Mouse (Mus musculus): ENCODE data around the gene Tlcd1. TPM values are rescaled to one million over a fixed set of nuclear protein-coding genes. Genes with fewer than 3 reads are reported as not detected.
"Not testable (repeated sequence)": the region's sequence is repeated elsewhere in the genome, so short reads cannot be mapped to it uniquely, and the experiment has no call there.

Tlcd1 gene
- polyA plus RNA-seq (2015; fragmentation: Nextera tagmentation; extraction: Ambion mirVana) = 43.3 and 44.5 TPM in 2 replicates

DNA sequence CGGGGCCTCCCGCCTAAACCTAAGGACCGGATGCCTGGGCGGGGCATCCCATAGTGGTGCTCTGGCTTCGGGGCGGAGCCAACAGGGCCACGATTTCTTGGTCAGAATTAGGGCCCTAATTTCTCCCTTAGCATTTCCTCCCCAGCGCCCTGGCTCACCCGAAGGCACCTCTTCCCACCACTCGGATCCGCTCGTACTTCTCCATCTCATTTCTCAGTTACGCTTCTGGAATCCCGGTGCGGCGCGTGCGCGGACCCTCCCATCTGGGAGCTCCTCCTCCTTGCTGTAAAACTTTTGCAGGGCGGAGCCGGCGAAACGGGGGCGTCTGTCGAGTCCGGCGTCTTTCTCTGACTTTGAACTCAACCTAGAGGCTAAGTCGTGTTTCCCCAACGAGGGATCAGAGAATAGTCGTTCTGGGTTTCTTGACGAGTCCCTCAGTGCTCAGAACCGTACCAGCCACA, at the start of gene Tlcd1, which contains the start of gene Nek8:
Gene Tlcd1, plus strand, starts transcription at position 310 of the 461 bp plus-strand sequence.
Gene Nek8, minus strand, starts transcription at position 274 of the 461 bp plus-strand sequence.
- H3K4me3 ChIP-seq (replicated peaks) = peak within 1 kb of the TSS; percentile 91
- WGBS (ENCODE audit: insufficient replicate concordance) = under 1% methylated on average over 32 of the region's 32 CpGs
- peaks cover 71% of the 10 kb centered on the region for H3K4me1 ChIP-seq (replicated peaks)
- ATAC-seq (ENCODE audit: insufficient read depth) = peak; percentile 41
- H3K4me2 ChIP-seq = peak within 1 kb of the TSS; percentile 96
- H3K9ac ChIP-seq = peak within 1 kb of the TSS; percentile 96
- no peaks in the 10 kb centered on the region for H3K27me3 ChIP-seq
- H3K36me3 ChIP-seq (replicated peaks) = peaks cover 21% of the 10 kb centered on the region
- H3K27ac ChIP-seq (replicated peaks) = peak within 1 kb of the TSS; percentile 100
- no peaks in the 10 kb centered on the region for H3K9me3 ChIP-seq (replicated peaks)

DNA sequence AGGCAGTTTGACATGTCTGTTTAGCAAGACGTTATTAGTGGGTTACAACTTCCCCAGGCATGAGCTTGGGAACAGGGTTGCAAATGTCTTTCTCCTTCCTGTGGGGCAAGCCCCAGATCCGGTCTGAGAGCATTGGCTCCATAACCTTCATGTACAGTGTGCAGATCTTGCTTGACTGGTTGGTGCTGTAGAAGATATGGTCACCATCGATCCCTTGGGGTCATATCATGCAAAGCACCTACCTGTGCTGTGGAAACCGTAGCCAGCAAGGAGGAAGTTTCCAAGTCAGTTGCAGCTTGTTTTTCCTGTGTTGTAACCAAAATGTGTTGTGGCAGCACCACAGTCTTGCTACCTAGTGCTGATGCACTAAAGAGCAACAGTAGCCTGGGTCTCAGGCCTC, 49.8 kb upstream of the Tlcd1 start:
- ATAC-seq (ENCODE audit: insufficient read depth) = peak; percentile 58
- H3K9me3 ChIP-seq (replicated peaks) = no peaks in the 10 kb centered on the region
- 30% methylated on average over 4 of the region's 4 CpGs for WGBS (ENCODE audit: insufficient replicate concordance)
- peaks cover 68% of the 10 kb centered on the region for H3K4me1 ChIP-seq (replicated peaks)
- 0 out of 2 replicates have a peak, but pooled peaks cover 3% of the 10 kb centered on the region for H3K36me3 ChIP-seq (replicated peaks)
- H3K4me3 ChIP-seq (replicated peaks) = no peak overlapping the region
- H3K9ac ChIP-seq = no peak overlapping the region
- peak overlapping the region; percentile 26 for H3K27ac ChIP-seq (replicated peaks)
- H3K4me2 ChIP-seq = no peak overlapping the region
- no peaks in the 10 kb centered on the region for H3K27me3 ChIP-seq

DNA sequence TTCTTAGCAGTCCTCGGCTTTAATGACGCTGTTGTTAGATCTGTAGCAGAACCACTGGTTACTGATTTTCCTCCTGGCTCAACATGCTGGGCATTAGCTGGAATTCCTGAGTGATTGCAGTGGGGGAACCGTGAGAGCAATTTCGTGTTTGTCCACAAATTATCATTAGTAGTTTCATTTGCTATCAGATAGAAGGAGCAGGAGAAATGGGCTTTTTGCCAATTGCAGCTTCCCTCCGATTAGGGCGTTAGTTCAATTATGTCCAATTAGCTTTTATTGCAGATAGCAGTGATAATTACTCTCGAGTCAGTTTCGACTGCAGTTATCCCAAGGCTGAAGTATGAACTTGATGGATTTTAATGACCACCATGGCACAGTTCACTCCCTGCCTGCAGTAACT, 47.1 kb upstream of the Tlcd1 start:
- Histone ChIP-seq H3K4me2 (no peak overlapping the region), H3K9me3 (replicated peaks) (no peaks in the 10 kb centered on the region), H3K27me3 (no peaks in the 10 kb centered on the region), H3K4me3 (replicated peaks) (no peak overlapping the region), H3K4me1 (replicated peaks) (peaks cover 76% of the 10 kb centered on the region), H3K9ac (no peak overlapping the region), H3K27ac (replicated peaks) (no peak overlapping the region), H3K36me3 (replicated peaks) (0 out of 2 replicates have a peak, but pooled peaks cover 3% of the 10 kb centered on the region)
- no peak for ATAC-seq (ENCODE audit: insufficient read depth)
- 53% methylated on average over 8 of the region's 8 CpGs for WGBS (ENCODE audit: insufficient replicate concordance)

DNA sequence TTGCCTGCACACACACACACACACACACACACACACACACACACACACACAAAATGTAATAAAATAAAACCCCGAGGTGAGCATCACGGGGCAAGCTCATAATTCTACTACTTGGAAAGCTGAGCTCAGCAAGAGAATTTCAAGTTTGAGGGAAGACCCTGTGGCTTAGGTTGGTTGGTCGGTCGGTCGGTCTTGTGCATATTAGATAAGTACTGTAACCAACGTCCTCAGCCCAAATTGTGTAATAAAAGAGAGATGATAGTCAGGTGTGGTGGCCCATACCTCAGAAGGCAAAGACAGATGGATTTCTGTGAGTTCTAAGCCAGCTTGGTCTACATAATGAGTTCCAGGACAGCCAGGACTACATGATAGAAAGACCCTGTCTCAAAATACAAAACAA, 42.6 kb upstream of the Tlcd1 start:
- H3K9ac ChIP-seq = no peak overlapping the region
- WGBS (ENCODE audit: insufficient replicate concordance) = 28% methylated on average over 6 of the region's 6 CpGs
- H3K4me1 ChIP-seq (replicated peaks) = peaks cover 72% of the 10 kb centered on the region
- 0 out of 2 replicates have a peak, but pooled peaks cover 3% of the 10 kb centered on the region for H3K36me3 ChIP-seq (replicated peaks)
- peak overlapping the region; percentile 16; the same call in 1 of the 2 replicates for H3K27ac ChIP-seq (replicated peaks)
- H3K27me3 ChIP-seq = no peaks in the 10 kb centered on the region
- no peak overlapping the region for H3K4me3 ChIP-seq (replicated peaks)
- ATAC-seq (ENCODE audit: insufficient read depth) = no peak
- H3K9me3 ChIP-seq (replicated peaks) = no peaks in the 10 kb centered on the region
- H3K4me2 ChIP-seq = no peak overlapping the region

DNA sequence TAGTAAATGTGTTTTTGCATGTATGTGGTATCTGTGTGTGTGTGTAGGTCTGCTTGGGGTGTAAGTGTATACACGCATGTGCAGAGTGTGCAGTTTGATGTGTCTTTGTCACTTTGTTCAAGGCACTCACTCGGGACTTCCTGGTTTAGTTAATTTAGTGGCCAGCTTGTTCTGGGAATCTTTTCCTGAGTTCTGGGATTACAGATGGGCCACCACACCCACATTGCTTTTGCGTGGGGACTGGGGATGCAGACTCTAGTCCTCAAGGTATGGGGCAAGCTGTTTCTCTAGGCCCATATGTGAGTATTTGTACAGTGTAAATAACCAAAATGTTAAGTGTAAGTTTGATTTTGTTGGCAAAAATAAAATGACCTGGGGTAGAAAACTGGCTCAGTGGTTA, 42.2 kb upstream of the Tlcd1 start:
- Histone ChIP-seq H3K4me1 (replicated peaks) (peaks cover 70% of the 10 kb centered on the region), H3K4me3 (replicated peaks) (no peak overlapping the region), H3K9me3 (replicated peaks) (no peaks in the 10 kb centered on the region), H3K36me3 (replicated peaks) (0 out of 2 replicates have a peak, but pooled peaks cover under 1% of the 10 kb centered on the region), H3K27ac (replicated peaks) (peak overlapping the region; percentile 16; the same call in 1 of the 2 replicates), H3K27me3 (no peaks in the 10 kb centered on the region), H3K9ac (no peak overlapping the region), H3K4me2 (no peak overlapping the region)
- no peak; the same call in 1 of the 2 replicates for ATAC-seq (ENCODE audit: insufficient read depth)
- WGBS (ENCODE audit: insufficient replicate concordance) = 46% methylated on average over 3 of the region's 3 CpGs

DNA sequence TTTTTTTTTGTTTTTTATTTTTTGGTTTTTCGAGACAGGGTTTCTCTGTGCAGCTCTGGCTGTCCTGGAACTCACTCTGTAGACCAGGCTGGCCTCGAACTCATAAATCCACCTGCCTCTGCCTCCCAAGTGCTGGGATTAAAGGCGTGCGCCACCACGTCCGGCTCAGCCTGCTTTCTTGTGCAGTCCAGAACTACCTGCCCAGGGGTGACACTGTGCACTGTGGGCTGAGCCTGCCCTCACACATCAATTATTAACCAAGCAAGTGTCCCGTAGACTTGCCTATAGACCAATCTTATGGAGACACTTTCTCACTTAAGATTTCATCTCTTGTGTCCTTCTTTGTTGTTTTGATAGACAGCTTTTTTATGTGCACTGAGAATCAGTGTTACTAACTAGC, 41.2 kb upstream of the Tlcd1 start:
- H3K9me3 ChIP-seq (replicated peaks) = not testable (repeated sequence)

DNA sequence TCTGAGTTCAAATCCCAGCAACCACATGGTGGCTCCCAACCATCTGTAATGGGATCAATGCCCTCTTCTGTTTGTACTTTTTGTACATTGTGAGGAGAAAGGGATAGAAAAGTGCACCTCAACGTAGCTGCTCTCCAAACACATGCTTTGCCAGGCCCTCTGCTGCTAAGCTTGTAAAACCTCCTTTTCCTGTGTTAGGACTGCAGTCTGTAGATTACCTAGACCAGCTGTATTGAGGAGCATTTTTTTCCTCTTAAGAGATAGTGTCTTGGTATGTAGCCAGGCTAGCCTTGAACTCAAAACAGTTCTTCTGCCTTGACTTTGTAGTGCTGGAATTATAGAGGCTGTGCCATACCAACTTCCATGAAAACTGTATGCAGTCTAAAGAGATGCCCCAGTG, 40.4 kb upstream of the Tlcd1 start:
- H3K27ac ChIP-seq (replicated peaks) = no peak overlapping the region

More for the DNA sequence above, 41.2 kb upstream of the Tlcd1 start:
- H3K4me2 ChIP-seq; H3K9ac ChIP-seq; H3K27me3 ChIP-seq; H3K36me3 ChIP-seq (replicated peaks); ATAC-seq (ENCODE audit: insufficient read depth); H3K27ac ChIP-seq (replicated peaks); H3K4me3 ChIP-seq (replicated peaks): not testable (repeated sequence)
- 66% methylated on average over 7 of the region's 7 CpGs for WGBS (ENCODE audit: insufficient replicate concordance)
- peaks cover 67% of the 10 kb centered on the region for H3K4me1 ChIP-seq (replicated peaks)

DNA sequence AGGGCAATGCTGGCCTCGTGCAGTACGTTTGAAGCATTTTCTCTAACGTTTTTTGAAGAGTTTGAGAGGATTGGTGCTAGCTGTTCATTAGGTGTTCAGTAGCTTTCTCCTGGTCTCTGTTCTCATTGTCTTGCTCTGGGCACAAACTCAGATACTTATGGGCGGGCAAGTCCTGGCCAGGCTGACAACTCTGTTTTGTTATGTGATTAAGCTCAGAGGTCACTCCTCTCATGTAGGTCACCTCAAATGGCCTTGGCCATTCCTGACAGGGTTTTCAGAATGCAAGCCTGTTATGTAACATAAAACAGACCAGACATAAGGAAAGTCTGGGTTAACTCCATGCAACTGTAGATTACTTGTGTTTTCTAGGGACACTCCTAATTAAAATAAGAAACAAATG, 38.9 kb upstream of the Tlcd1 start:
- Histone ChIP-seq H3K27ac (replicated peaks) (no peak overlapping the region), H3K36me3 (replicated peaks) (no peaks in the 10 kb centered on the region), H3K4me2 (no peak overlapping the region), H3K9ac (no peak overlapping the region), H3K4me3 (replicated peaks) (no peak overlapping the region), H3K4me1 (replicated peaks) (peaks cover 75% of the 10 kb centered on the region), H3K27me3 (no peaks in the 10 kb centered on the region), H3K9me3 (replicated peaks) (no peaks in the 10 kb centered on the region)
- 70% methylated on average over 4 of the region's 4 CpGs for WGBS (ENCODE audit: insufficient replicate concordance)
- peak; percentile 10; the same call in 1 of the 2 replicates for ATAC-seq (ENCODE audit: insufficient read depth)

More for the DNA sequence above, 40.4 kb upstream of the Tlcd1 start:
- 23% methylated on average over 1 of the region's 1 CpGs for WGBS (ENCODE audit: insufficient replicate concordance)
- no peaks in the 10 kb centered on the region for H3K9me3 ChIP-seq (replicated peaks)
- ATAC-seq (ENCODE audit: insufficient read depth) = no peak
- H3K36me3 ChIP-seq (replicated peaks) = no peaks in the 10 kb centered on the region
- H3K4me2 ChIP-seq = no peak overlapping the region
- H3K4me1 ChIP-seq (replicated peaks) = peaks cover 71% of the 10 kb centered on the region
- no peak overlapping the region for H3K9ac ChIP-seq
- no peak overlapping the region for H3K4me3 ChIP-seq (replicated peaks)
- no peaks in the 10 kb centered on the region for H3K27me3 ChIP-seq

DNA sequence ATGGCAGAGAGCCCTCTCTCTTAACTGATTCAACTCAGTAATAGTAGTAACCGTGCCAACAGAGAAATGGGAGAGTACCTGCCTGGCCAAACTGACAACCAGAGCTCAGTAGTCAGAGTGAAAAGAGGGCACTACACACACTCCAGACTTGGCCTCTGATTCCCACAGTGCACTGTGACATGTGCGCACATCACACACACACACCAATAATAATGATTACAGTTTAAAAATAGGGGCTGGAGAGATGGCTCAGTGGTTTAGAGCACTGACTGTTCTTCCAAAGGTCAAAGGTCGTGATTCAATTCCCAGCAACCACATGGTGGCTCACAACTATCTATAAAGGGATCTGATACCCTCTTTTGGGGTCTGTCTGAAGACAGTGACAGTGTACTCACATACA, 38.5 kb upstream of the Tlcd1 start:
- Histone ChIP-seq H3K9ac (no peak overlapping the region), H3K9me3 (replicated peaks) (no peaks in the 10 kb centered on the region), H3K27ac (replicated peaks) (0 out of 2 replicates have a peak overlapping the region, but pooled peaks have one; percentile 25), H3K27me3 (no peaks in the 10 kb centered on the region), H3K4me3 (replicated peaks) (no peak overlapping the region), H3K36me3 (replicated peaks) (0 out of 2 replicates have a peak, but pooled peaks cover 2% of the 10 kb centered on the region), H3K4me1 (replicated peaks) (peaks cover 71% of the 10 kb centered on the region), H3K4me2 (no peak overlapping the region)
- 74% methylated on average over 3 of the region's 3 CpGs for WGBS (ENCODE audit: insufficient replicate concordance)
- 0 out of 2 replicates have a peak, but pooled peaks have one; percentile 10 for ATAC-seq (ENCODE audit: insufficient read depth)

DNA sequence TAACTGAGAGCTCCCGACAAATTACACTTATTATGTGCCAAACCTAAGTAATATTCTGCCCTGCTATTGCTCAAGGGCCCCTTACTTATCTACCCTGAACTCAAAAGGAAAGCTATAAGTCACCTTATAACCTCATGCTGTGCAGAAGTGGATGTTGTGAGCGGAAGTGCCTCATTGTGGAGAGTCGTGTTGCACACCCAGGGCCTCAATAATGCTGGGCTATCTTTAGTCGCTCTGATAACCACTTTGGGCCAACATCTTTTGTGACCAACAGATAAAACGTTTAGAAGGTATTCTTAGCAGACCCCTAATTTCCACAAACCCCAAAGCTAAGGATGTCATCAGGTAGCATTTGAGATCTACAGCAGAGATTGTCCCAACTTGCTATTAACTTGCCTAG, 35.8 kb upstream of the Tlcd1 start:
- Histone ChIP-seq H3K9me3 (replicated peaks) (no peaks in the 10 kb centered on the region), H3K9ac (no peak overlapping the region), H3K4me2 (no peak overlapping the region), H3K4me1 (replicated peaks) (peaks cover 46% of the 10 kb centered on the region), H3K4me3 (replicated peaks) (no peak overlapping the region), H3K27ac (replicated peaks) (0 out of 2 replicates have a peak overlapping the region, but pooled peaks have one; percentile 39), H3K36me3 (replicated peaks) (peaks cover 15% of the 10 kb centered on the region; the same call in 1 of the 2 replicates), H3K27me3 (no peaks in the 10 kb centered on the region)
- WGBS (ENCODE audit: insufficient replicate concordance) = 27% methylated on average over 5 of the region's 5 CpGs
- no peak for ATAC-seq (ENCODE audit: insufficient read depth)

DNA sequence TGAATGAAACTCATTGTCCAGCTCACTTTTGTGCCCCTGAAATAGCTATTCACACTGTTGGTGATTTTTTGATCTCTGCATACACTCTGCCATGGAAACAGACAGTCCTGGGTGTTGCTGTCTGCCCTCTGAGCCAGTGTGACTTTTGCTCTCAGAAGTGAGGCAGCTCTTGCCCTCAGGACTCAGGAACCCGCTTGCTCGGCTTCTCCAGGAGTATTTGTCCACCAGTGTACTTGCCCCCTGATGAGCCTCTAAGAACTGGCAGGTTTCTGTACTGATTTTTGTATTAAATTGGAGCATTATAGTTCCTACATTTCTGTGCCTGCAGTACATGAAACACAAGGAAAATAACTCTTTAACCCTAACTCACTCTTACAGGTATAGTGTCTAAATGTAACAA, 33.0 kb upstream of the Tlcd1 start:
- Histone ChIP-seq H3K9me3 (replicated peaks) (no peaks in the 10 kb centered on the region), H3K9ac (no peak overlapping the region), H3K4me2 (no peak overlapping the region), H3K27ac (replicated peaks) (no peak overlapping the region), H3K4me3 (replicated peaks) (no peak overlapping the region), H3K27me3 (no peaks in the 10 kb centered on the region), H3K36me3 (replicated peaks) (peaks cover 23% of the 10 kb centered on the region; the same call in 1 of the 2 replicates), H3K4me1 (replicated peaks) (peaks cover 25% of the 10 kb centered on the region)
- 86% methylated on average over 2 of the region's 2 CpGs for WGBS (ENCODE audit: insufficient replicate concordance)
- no peak for ATAC-seq (ENCODE audit: insufficient read depth)

All from liver, embryonic 15.5 days (tissue).